Mouse (Mus musculus): ENCODE results near the gene Ypel1.
A peak's percentile ranks its signal among the peaks of the same experiment; 100 is the strongest.

Ypel1 gene

GRCm38 (mm10) chr16:17088346-17088745 lies 18.9 kb downstream of the Ypel1 start:
- DNase-seq, result no peak

- DNase-seq, result no peak
These were observed 27.4 kb downstream of the Ypel1 start for GRCm38 (mm10) chr16:17096938-17097337.

DNA sequence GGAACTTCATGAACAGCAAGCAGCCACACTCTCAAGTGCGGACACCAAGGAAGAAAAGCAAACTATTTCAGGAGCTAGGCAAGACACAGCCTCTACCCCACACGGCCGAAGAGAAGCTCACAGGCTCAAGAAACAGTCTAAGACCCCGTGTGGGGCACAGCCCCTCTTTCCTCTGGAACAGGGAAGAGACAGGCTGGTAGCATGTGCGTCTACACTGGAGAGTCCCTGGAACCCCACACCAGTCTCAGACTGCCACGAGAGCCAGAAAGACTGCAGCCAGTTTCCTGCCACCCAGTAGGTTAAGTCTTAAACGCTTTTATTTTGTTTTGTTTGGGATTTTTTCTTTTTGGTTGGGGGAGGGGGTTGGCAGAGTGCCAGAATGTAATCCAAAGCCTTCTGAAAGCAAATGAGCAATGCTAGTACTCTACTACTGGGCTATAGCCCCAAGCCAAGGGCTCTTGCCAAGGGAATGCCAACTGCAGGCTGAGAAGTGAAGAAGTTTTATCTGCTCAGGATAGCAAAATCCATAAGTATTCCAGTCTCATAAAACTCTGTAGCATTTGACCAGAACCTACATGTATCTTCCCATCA lies 33.2 kb downstream of the Ypel1 start:
- no peak for DNase-seq

GRCm38 (mm10) chr16:17104600-17104999 lies 35.1 kb downstream of the Ypel1 start:
- DNase-seq, result no peak

GRCm38 (mm10) chr16:17110771-17111743 lies 41.6 kb downstream of the Ypel1 start, which contains the start of gene Ppil2:
Gene Ppil2 (minus strand): TSS chr16:17111257.
- DNase-seq, result peak; percentile 75 to 81

DNA sequence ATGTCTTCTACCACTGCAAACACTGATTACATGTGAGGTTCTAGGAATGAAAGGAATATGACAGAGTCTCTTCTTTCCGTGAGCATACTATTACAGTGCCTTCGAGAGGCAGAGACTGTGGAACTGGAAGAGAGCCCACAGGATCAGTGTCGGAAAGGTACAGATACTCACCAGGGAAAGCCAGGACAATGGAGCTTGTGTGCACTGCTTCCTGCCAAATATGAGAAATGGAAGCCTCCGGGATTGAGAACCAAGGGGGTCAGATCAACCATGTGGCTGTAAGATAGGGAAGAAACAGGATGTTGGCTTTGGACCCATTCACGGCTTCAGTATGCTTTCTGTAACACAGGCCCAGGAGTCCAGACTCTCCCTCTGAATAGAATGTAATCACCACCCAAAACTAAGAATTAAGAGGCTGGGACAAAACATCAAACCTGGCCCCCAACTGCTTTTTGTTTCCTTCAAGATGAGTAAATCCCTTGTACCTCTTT lies 47.9 kb downstream of the Ypel1 start:
- no peak for DNase-seq

GRCm38 (mm10) chr16:17121569-17121968 lies 52.1 kb downstream of the Ypel1 start:
- no peak for DNase-seq

DNA sequence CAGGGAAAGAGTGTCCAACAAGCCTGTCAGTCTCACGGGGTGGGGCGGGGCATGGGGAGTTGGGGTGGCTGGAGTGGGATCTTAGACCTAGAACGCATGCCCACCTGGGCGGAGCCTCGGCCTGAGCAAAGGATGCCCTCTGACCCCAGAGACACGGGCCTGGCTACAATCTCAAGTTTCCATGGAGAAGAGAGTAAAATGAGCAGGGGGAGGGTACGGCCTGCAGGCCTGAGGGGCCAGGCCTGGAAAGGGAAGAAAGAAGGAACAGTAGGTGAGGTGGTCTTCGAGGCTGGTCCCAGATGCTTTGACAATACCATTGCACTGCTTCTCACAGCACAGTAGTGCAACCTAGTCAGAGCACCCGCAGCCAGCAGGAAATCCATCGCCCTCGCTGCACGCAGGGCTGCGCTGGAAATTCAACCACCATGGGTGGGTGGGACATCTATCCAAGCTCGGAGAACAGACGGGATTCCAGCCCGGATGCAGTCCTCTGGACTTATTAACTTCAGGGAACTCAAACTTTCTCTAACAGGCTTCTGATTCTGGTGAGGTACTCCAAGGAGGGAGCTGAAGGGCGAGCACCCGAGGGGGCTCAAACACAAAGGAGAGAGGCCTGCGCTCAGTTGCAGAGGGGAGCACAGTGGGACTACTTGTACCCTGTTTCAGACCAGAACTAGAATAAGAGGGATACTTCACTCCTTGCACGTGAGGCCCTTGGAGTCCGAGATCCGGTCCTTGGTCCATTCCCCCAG lies 54.8 kb downstream of the Ypel1 start:
- no peak for DNase-seq

DNA sequence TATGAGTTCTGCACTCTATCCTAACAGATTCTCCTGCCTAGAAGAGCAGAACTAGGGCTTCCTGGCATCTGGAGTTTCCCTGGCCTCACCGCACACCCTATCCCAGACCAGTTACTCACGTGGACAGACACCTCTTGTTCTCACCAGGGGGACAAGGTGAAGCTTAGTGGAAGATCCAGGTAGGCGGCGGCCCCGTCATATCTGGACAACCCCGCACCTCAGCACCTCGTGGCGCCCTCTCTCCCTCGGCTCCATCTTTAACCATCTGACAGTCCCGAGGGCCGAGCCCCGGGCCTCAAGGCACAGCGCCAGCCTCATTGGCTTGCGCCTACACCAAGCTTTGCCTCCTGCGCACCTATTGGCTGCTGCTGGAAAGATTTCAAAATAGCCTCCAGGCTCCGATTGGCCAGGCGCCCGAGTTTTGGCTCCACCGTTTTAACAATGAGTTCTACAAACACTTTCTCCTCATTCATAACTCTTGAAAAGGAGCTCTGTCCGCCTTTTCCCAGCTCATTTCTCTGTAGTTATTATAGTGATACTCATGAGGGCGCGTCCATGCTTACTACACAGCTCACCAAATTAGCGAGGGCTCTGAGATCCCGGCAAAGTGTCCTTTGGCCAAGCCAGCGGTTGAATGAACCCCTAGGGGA lies 55.5 kb downstream of the Ypel1 start, which contains the start of gene 2610318N02Rik:
Gene 2610318N02Rik, minus strand, starts transcription at position 297 of the 650 bp plus-strand sequence.
- DNase-seq, result peak; percentile 62 to 65

DNA sequence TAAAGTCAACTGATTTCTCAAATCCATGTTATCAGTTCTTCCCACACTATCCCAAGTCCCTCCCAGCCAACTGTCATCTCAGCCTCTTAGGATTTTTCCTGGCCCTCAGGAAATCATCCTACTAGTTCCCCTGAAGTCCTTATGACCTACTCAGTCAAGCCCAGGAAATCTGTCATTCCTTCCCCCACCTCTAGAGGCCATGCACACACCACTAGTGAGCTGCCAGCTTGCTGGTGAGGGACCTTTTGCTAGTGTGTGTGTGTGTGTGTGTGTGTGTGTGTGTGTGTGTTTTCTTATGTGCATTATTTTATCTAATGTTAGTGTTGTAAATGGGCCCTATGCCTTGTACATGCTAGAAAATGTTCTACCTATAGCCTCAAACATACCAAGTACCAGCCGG lies 57.8 kb downstream of the Ypel1 start:
- peak in 1 of 2 experiments; percentile 43 for DNase-seq

- peak; percentile 45 to 57 for DNase-seq
These were observed 61.9 kb downstream of the Ypel1 start for GRCm38 (mm10) chr16:17131191-17132088.

GRCm38 (mm10) chr16:17132089-17132905 lies 62.8 kb downstream of the Ypel1 start, which contains the start of gene Sdf2l1:
Gene Sdf2l1 (minus strand): TSS chr16:17132383.
- DNase-seq, result peak; percentile 99

DNA sequence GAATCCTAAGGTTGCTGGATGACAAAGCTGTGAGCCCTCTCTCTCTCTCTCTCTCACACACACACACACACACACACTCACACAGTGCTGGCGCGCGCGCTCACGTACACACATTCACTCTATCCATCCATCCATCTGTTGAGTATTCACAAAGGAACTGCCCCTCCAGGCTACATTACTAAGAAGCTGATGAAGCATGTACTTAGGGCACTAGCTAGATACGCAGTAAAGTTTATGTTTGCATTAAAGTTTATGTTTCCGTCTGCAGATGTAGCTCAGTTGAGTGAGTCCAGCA lies 63.4 kb downstream of the Ypel1 start:
- peak in 1 of 2 experiments; percentile 36 for DNase-seq
